Mouse (Mus musculus) kidney, postnatal 14 days (tissue): ENCODE results near the gene Mtor.

Experiments used
- DNase-seq: peaks from one replicate; pipeline ENCODE4 v3.0.0; 2022; ENCODE audit warnings: mixed read lengths

Gene Mtor

DNA sequence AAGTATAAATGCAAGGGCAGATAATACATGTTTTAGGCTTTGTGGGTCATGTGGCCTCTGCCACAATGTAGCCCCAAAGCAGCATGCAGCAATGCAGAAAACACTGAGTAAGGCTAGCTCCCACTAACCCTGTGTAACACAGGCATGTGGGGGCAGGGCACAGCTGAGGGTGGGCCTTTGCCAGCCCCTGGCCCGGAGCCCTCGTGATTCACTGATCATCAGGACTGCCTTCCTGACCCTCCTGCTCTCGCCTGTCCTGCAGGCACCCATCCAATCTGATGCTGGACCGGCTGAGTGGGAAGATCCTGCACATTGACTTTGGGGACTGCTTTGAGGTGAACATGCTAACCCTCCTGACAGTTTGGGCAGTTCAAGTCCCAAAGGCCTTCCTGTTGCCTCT is 100.7 kb downstream of the Mtor start:
- no peak for DNase-seq

DNA sequence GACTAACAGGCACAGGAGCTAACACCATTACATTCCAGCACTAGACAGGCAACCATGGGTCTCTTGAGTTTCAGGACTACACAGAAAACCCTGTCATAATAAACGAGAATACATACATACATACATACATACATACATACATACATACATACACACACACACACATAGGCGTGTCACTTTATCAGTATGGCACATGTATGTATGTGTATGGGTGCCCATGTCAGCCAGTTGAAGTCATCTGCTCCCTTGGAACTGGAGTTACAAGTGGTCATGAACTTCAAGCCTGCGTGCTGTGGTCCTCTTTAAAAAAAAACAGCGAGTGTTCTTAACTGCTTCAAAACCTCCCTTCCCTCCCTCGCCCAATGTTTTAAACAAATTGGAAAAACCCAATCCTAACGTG is 109.4 kb downstream of the Mtor start:
- no peak for DNase-seq

- DNase-seq: peak; percentile 92
Observed at GRCm38 (mm10) chr4:148558297-148559000, 110.0 kb downstream of the Mtor start, which contains the start of gene Exosc10. TSS of gene Exosc10 (plus strand) at chr4:148558429.

DNA sequence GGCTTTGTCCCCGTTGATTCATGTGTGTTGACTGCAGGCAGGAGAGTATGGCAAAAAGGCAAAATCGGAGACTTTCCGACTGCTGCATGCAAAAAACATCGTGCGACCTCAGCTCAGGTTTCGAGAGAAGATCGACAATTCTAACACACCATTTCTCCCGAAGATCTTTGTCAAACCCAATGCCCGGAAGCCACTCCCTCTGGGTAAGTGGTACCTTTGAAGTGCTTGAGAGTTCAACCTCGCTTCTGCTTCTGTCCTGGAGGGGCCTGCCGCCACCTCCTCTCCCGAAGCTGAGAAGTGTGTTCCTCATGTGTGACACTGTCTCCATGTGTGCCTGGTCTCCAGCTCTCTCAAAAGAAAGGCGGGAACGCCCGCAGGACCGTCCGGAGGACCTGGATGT is 114.3 kb downstream of the Mtor start:
- no peak for DNase-seq

DNA sequence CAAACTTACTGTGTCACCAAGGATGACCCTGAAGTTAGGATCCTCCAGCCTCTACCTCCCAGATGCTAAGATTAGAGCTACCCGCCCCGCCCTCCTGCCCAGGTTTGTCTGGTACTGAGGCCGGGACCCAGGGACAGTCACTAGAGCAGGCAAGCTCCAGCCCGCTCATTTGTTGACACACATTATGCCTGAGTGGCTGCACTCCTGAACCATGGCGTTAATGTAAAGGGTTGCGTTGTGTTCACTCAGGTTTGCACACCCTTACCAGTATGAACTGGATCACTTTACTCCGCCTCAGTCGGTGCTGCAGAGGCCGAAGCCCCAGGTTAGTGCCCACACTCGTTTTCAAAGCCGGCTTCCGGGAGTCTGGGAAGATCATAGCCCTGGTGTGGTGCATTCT is 115.2 kb downstream of the Mtor start:
- DNase-seq: no peak

DNA sequence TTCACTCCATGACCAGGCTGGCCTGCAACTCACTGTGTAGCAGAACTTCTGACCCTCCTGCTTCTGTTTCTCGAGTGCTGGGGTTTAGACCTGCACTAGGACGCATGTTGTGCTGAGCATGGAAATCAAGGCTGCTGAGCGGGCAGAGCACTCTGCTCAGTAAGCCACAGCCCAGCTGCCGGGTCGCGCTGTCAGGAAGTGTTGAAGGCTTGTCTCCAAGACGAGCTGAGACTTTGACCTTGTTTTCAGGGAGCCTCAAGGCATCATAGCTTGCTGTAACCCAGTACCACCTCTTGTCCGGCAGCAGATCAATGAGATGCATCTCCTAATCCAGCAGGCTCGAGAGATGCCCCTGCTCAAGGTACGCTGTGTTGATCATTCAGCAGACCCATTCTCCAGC is 121.7 kb downstream of the Mtor start:
- DNase-seq: no peak

DNA sequence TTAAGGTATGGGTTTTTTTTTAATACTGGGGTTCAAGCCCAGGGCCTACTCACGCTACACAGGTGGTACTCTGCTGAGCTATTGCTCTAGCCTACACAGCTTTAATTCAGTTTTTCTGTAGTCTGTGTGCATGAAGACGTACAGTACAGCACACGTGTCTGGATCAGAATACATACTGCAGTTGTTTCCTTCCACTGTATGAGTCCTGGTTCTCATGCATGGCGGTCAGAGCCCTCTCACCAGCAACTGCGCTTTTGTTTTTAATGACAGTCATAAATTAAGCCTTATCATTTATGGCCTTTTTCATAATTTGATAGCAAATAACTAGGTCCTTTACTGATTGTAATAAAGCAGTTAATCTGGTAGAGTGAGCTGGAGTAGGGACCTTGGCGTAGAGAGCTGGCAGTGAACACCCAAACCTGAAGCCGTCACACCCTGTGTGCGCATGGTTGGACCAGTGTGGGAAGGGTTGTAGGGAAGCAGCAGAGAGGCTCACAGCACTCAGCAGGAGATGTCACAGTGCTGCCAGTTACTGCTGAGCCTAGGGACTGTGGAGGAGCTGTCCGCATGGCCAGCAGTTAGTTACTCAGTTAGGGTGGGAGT is 122.4 kb downstream of the Mtor start:
- DNase-seq: no peak

DNA sequence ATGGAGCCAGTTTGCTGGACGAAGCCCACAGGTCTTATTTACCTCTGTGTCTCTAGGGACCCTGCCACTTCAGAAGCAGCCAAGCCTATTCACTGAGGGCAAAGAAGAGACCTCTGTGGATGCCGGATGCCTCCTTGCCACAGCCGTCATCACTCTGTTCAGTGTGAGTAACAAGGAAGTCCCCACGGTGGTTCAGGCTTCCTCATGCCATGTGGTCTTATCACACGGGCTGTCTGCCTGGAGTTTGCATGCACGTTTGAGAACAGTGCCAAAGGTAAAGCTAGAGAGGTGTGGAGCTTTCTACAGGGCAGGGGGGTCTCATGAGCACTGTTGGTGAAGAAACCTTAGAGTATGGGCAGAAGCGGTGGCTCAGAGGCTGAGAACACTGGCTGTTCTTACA is 124.8 kb downstream of the Mtor start:
- DNase-seq: no peak

DNA sequence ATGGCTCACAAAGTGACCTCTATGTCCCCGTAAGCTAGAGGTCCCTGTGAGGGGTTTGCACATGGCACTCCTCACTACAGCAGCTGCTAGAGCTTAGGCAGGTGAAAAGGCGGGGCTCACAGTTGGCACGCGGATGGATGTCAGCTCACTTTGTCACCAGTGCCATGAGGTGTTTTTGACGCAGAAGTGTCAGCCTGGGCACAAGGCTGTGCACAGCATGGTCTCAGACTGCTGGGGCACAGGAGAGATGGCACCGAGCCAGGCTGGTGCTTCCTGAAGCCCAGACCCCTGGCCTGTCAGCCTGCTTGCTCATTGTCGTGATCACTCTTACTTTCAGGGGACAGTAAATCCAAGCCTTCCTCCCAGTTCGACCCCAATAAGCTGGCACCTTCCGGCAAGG is 132.4 kb downstream of the Mtor start:
- no peak for DNase-seq

GRCm38 (mm10) chr4:148581422-148581821 is 133.0 kb downstream of the Mtor start:
- no peak for DNase-seq

- no peak for DNase-seq
Observed at GRCm38 (mm10) chr4:148583257-148583656, 134.8 kb downstream of the Mtor start.

GRCm38 (mm10) chr4:148586648-148587047 is 138.2 kb downstream of the Mtor start:
- DNase-seq: no peak

DNA sequence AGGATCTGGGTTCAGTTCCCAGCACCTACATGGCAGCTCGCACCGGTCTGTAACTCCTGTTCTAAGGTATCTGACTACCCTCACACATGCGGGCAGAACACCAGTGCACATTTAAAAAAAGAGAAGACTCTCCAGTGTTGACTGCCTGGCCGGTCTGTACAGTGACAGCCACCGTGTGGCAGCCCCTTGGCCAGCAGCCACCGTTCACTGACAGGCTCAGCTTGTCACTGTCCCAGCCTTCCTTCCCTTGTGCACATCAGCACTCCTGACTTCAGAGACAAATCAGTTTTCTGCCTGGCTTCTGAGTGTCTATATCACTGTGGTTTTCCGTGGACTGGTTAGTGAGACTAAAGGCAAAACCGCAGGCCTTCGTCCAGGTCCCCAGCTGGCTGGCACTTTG is 140.4 kb downstream of the Mtor start:
- DNase-seq: no peak

GRCm38 (mm10) chr4:148589565-148589964 is 141.2 kb downstream of the Mtor start:
- peak; percentile 51 for DNase-seq

GRCm38 (mm10) chr4:148590421-148591170 is 142.2 kb downstream of the Mtor start:
- DNase-seq: no peak

DNA sequence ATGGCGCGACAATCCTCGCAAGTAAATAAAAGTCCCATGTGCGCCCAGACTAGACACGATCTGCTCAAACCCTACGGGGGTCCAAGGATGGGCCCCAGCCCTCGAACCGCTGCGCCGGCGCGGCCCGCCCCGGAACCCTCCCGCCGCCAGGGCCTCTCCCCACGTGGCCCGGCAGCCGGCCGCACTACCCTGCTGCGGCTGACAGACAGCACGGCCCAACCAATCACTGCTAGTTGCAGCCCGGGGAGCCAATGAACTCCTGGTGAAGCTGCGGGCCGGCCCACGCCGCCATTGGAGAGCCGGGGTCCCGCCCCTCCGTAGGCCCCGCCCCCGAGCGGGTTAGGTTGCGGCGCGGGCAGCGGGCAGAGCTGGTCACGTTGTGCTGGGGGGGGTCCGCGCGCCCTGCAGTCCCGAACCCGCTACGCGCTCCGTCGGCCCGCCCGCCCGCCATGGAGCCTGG is 142.8 kb downstream of the Mtor start, which contains the start of gene Srm:
Gene Srm (plus strand): TSS at position 333 of the 460 bp plus-strand sequence.
- DNase-seq: peak; percentile 99

DNA sequence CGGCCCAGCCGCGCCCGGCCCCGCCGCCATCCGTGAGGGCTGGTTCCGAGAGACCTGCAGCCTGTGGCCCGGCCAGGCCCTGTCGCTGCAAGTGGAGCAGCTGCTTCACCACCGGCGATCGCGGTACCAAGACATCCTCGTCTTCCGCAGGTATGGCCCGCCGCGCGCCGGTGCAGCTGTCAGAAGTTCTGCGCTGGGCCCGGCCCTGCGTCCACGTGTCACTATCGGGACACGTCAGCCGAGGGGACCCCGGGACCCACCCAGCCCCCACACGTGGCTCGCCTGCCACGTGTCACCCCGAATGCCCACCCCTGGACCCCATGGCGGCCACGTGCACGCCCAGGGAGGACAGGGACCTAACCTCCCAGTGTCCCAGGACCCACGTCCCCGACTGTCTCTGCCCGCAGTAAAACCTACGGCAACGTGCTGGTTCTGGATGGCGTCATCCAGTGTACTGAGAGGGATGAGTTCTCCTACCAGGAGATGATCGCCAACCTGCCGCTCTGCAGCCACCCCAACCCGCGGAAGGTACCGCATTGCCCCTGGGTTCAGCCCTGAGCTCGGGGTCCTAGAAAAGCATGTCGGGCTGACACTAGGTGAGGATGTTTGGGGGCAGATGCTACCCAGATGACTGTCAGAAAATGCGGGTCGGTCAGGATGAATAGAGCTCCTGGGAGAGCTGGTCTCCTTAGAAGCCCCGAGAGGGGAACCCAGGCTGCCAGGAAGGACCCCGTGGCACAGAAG is 143.4 kb downstream of the Mtor start:
- no peak for DNase-seq

DNA sequence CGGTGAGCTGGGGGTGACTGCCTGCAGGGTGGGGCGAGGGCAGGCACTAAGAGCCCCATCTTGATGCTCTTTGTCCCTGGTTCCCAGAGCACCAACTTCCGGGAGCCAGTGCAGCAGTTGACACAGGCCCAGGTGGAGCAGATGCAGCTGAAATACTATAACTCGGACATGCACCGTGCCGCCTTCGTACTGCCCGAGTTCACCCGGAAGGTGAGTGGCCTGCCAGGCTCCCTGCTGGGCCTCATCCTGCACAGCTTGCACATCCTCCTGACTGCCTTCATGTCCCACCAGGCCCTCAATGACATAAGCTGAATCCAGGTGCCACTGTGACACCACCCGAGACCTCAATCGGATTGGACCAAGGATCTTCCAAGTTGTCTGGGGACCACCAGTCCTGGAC is 145.6 kb downstream of the Mtor start:
- DNase-seq: no peak

GRCm38 (mm10) chr4:148595916-148596315 is 147.5 kb downstream of the Mtor start:
- no peak for DNase-seq

DNA sequence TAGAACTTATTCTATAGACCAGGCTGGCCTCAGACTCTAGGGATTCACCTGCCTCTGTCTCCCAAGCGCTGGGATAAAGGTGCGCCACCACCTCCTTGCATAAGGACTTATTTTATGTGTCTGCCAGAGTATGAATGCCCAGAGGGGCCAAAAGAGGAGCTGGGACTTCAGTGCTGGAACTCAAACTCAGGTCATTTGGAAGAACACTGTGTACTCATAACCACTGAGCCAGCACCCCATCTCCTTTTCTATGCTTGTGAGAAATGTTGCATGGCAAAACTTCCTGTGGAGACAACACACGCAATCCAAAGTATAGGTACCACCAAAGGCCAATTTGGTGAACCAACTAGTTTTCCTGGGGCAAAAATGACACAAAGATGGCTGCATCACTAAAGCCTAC is 148.3 kb downstream of the Mtor start:
- DNase-seq: no peak

DNA sequence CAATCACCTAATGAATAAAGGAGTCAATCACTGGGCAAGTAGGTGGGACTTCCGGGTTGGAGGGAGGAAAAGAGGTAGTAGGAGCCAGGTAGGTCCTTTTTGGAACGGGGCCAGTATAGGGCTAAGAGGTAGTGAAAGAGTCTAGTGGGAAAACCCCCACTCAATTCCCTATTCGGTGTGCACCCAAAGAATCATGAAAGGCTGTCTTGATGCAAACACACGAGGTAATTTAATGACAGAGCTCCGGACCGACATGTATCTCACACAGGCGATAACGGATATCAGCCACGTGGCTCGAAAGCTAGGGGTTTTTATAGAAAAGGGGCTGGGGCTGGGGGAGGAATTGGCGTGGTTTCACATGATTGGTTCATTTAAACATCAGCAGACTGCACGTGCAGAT is 150.4 kb downstream of the Mtor start:
- DNase-seq: no peak

- no peak for DNase-seq
Observed at GRCm38 (mm10) chr4:148600316-148600715, 151.9 kb downstream of the Mtor start.

DNA sequence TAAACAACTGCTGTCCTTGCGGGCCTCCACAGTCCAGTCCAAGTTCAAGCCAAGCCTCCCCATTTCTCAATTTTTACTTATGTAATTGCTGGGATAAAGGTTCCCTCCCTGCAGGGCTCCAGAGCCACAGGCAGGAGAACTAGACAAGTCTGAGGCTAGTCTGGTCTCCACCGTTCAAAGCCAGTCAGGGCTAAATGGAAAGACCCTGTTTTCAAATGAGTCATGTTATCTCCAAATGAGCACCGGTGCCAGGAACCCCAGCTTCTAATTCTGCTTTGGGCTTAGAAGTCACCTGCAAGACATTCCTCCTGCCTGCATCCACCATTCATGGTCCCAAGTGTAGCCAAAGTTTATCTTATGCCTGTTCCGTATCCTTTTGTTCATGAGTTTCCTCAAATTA is 153.5 kb downstream of the Mtor start:
- no peak for DNase-seq
